Mouse (Mus musculus) cerebellum, adult 2 months (tissue): Measurements from ENCODE around the gene Palm3. TPM values are rescaled to one million over a fixed set of nuclear protein-coding genes. Genes with fewer than 3 reads are reported as not detected.
"Not testable (repeated sequence)": the region's sequence is repeated elsewhere in the genome, so short reads cannot be mapped to it uniquely, and the experiment has no call there.

Experiments
- DNase-seq, 2 experiments: peaks; one replicate each; pipeline ENCODE4 v3.0.0; 2021
- H3K27ac ChIP-seq: fragments of 200-500 bp; 2 replicates; pipeline ENCODE4 v1.5.1; 2012; ENCODE audit warnings: low read length, control low read depth, inconsistent platforms; ENCODE audit not compliant: insufficient read depth
- H3K27me3 ChIP-seq: fragments of 200-500 bp; 2 replicates; pipeline ENCODE4 v1.6.1; 2012; ENCODE audit warnings: inconsistent platforms, mild to moderate bottlenecking, low read length, moderate library complexity; ENCODE audit not compliant: control insufficient read depth, insufficient read depth
- H3K4me1 ChIP-seq: fragments of 200-500 bp; 2 replicates; pipeline ENCODE4 v1.6.1; 2011; ENCODE audit warnings: low read length; ENCODE audit not compliant: control insufficient read depth, insufficient read depth
- H3K4me3 ChIP-seq: fragments of 200-500 bp; replicated peaks from 2 replicates; pipeline ENCODE3; 2011; ENCODE audit warnings: mild to moderate bottlenecking, low read depth, low read length, control low read depth; ENCODE audit not compliant: insufficient read depth
- CTCF ChIP-seq: fragments of 200-500 bp; IDR thresholded peaks from 2 replicates; pipeline ENCODE4 v1.5.1; 2011; ENCODE audit warnings: low read depth, mild to moderate bottlenecking, control low read depth, low read length, moderate library complexity, borderline replicate concordance; ENCODE audit not compliant: insufficient read depth
- POLR2A ChIP-seq: fragments of 200-500 bp; IDR thresholded peaks from 2 replicates; pipeline ENCODE4 v1.6.1; 2011; ENCODE audit warnings: low read length, control low read depth, borderline replicate concordance; ENCODE audit not compliant: insufficient read depth
- WGBS: fragments of 180-500 bp; shearing (Covaris S2); methylation state at CpG from one replicate; pipeline ENCODE4 v1.1.7; 2018; 5-methylcytosine and 5-hydroxymethylcytosine counted together
- polyA plus RNA-seq: library from polyadenylated mRNA; depleted of rRNA; stranded (reverse); fragments of >200 nt; gene quantifications from 2 replicates; pipeline ENCODE4 v1.2.3, GENCODE M21; 2012

Palm3 gene
- polyA plus RNA-seq, 1 experiment = 4.1 TPM

GRCm38 (mm10) chr8:83977646-83978045, 43.6 kb upstream of the Palm3 start:
- DNase-seq = no peak
- Histone ChIP-seq H3K4me3 (peak overlapping the region; percentile 48), H3K27me3 (no peaks in the 10 kb centered on the region), H3K4me1 (peaks cover 51% of the 10 kb centered on the region), H3K27ac (peak overlapping the region; percentile 28; the same call in 1 of the 2 replicates)
- no peak for TF ChIP-seq POLR2A
- no peak for TF ChIP-seq CTCF
- 5% methylated on average over 6 of the region's 6 CpGs for WGBS

DNA sequence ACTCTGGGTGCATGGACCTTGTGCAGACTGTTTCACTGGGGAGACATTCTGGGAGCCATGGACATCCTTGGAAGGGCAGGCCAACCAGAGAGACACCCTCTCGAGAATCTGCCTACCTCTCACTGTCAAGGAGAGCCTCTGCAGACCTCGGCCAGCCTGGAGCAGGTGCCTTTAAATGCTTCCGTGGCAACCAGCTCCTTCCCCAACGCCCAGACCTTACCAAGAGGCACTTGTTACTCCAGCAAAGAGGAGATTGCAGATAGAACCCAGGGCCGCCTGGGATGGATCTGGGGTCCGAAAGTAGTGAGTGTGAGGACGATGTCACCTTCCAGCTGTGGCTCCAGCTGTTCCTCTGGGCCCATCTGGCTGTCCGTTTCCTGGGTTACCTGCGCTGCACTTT, 43.1 kb upstream of the Palm3 start:
- H3K4me1 ChIP-seq = peaks cover 51% of the 10 kb centered on the region
- H3K27ac ChIP-seq = 0 out of 2 replicates have a peak overlapping the region, but pooled peaks have one; percentile 19
- DNase-seq = no peak
- WGBS = 49% methylated on average over 9 of the region's 9 CpGs
- H3K27me3 ChIP-seq = no peaks in the 10 kb centered on the region
- no peak overlapping the region for H3K4me3 ChIP-seq
- TF ChIP-seq POLR2A (no peak), CTCF (no peak)

DNA sequence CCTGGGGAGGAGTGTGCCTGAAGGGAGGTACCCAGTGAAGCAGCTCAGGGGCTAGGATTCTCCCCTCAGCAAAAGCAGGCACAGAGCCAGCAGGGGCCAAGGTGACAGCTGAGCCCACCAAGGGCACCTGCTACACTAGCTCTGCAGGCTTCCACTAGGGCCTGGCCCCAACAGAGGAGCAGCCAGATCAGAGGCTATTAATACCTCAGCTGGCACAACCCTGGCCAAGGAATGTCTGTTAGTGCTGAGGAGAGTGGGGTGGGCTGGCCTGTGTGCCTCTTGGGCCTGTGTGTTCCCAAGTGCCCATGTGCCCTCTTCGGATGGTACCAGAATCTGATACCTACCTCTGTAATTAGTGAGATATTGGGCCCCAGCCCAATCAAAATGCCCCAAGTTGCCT, 41.0 kb upstream of the Palm3 start:
- no peak for DNase-seq
- no peaks in the 10 kb centered on the region for H3K27me3 ChIP-seq

GRCm38 (mm10) chr8:83980845-83981244, 40.4 kb upstream of the Palm3 start:
- Histone ChIP-seq H3K4me3 (no peak overlapping the region), H3K27ac (peak overlapping the region; percentile 27; the same call in 1 of the 2 replicates), H3K4me1 (peaks cover 46% of the 10 kb centered on the region), H3K27me3 (no peaks in the 10 kb centered on the region)
- TF ChIP-seq CTCF = no peak
- TF ChIP-seq POLR2A = no peak
- DNase-seq = no peak
- WGBS = 21% methylated on average over 8 of the region's 8 CpGs

More for the DNA sequence above, 41.0 kb upstream of the Palm3 start:
- no peak overlapping the region for H3K4me3 ChIP-seq
- 13% methylated on average over 1 of the region's 1 CpGs for WGBS
- H3K27ac ChIP-seq = peak overlapping the region; percentile 73
- no peak for TF ChIP-seq CTCF
- TF ChIP-seq POLR2A = no peak
- peaks cover 46% of the 10 kb centered on the region for H3K4me1 ChIP-seq

DNA sequence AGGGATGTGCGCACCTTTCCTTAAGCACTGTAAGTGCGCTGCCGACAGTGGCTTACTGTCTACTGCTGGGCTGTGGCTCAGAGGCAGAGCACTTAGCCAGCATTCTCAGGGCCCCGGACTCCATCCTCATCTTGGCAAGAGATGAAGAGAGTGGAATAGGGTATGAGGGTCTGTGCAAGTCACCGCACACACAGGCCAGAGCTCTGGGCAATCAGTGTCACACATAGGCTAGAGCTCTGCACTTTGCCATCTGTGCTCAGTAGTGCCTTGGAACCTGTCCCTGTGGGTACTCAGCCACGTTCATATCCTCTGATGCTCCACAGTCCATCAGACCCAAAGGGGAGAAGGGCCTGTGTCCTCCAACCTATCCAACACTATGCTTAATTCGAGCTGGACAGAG, 39.7 kb upstream of the Palm3 start:
- 25% methylated on average over 7 of the region's 7 CpGs for WGBS
- DNase-seq = peak in 1 of 2 experiments; percentile 52
- no peaks in the 10 kb centered on the region for H3K27me3 ChIP-seq
- H3K27ac ChIP-seq = peak overlapping the region; percentile 27; the same call in 1 of the 2 replicates
- no peak overlapping the region for H3K4me3 ChIP-seq
- peaks cover 46% of the 10 kb centered on the region for H3K4me1 ChIP-seq
- no peak for TF ChIP-seq POLR2A
- TF ChIP-seq CTCF = no peak

DNA sequence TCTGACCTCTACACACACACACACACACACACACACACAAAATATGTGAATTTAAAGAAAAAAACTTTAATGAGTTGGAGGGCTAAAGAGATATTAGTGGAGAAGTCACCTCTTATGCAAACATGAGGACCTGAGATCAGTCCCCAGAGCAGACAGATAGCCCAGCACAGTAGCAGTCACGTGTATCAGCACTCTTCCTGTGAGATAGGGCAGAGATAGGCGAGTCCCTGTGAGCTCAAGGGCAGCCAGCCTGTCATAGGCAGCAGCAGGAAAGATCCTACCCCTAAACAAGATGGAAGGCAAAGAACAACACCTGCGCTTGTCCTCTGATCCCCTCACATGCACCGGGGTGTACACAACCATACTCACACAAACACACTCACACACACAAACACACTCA, 38.8 kb upstream of the Palm3 start:
- WGBS = 83% methylated on average over 4 of the region's 4 CpGs
- TF ChIP-seq POLR2A (no peak), CTCF (no peak)
- Histone ChIP-seq H3K4me1 (peaks cover 39% of the 10 kb centered on the region), H3K27ac (no peak overlapping the region), H3K4me3 (no peak overlapping the region), H3K27me3 (no peaks in the 10 kb centered on the region)
- DNase-seq = no peak

GRCm38 (mm10) chr8:83983222-83983621, 38.0 kb upstream of the Palm3 start:
- H3K27me3 ChIP-seq, H3K27ac ChIP-seq, DNase-seq, H3K4me3 ChIP-seq: not testable (repeated sequence)
- peaks cover 31% of the 10 kb centered on the region for H3K4me1 ChIP-seq
- 95% methylated on average over 2 of the region's 2 CpGs for WGBS

DNA sequence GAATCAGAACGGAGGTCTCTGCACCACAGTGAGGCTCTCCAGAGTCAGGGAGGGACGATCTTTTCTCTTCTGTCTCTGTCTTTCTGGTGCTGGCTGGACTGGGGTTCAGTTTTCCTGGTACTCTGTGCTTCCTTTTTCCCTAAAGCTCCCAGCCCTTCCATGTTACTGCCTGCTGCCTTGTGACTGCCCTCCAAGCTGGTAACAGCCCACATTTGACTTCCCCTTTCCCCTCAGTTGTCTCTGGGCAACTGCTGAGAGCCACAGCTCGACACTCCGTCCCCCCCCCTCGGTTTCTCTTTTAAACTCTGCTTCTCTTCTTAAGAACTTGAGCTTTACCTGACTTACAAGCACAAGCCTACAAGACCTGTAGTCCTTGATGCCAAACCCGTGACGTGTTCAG, 32.0 kb upstream of the Palm3 start:
- Histone ChIP-seq H3K27me3 (no peaks in the 10 kb centered on the region), H3K4me1 (no peaks in the 10 kb centered on the region), H3K4me3 (no peak overlapping the region), H3K27ac (no peak overlapping the region)
- TF ChIP-seq CTCF = no peak
- 83% methylated on average over 7 of the region's 7 CpGs for WGBS
- no peak for DNase-seq
